Mouse (Mus musculus) E14TG2a.4 (cell line): ENCODE measurements around the gene Gpr33.

ENCODE experiments used
- H3K27me3 ChIP-seq: 2 replicates; pipeline ENCODE4 v1.6.1; 2014; ENCODE audit warnings: low read length, control low read depth; ENCODE audit not compliant: insufficient read depth
- H3K36me3 ChIP-seq: 2 replicates; pipeline ENCODE4 v1.6.1; 2014; ENCODE audit warnings: low read length, control low read depth; ENCODE audit not compliant: insufficient read depth
- H3K4me1 ChIP-seq: replicated peaks from 2 replicates; pipeline ENCODE4 v1.6.1; 2014; ENCODE audit warnings: low read depth, low read length, control low read depth
- H3K4me3 ChIP-seq: replicated peaks from 2 replicates; pipeline ENCODE4 v1.5.1; 2014; ENCODE audit warnings: mild to moderate bottlenecking, low read length
- H3K9me3 ChIP-seq: 2 replicates; pipeline ENCODE4 v1.6.1; 2014; ENCODE audit warnings: low read length, control low read depth
- CTCF ChIP-seq: conservative IDR thresholded peaks from 2 replicates; pipeline ENCODE4 v1.5.1; 2014; ENCODE audit warnings: low read length
- NANOG ChIP-seq: IDR thresholded peaks from 2 replicates; pipeline ENCODE4 v1.6.1; 2014; ENCODE audit warnings: borderline replicate concordance, low read length, mixed read lengths
- POU5F1 ChIP-seq: IDR thresholded peaks from 2 replicates; pipeline ENCODE4 v1.6.1; 2014; ENCODE audit warnings: low read length, borderline replicate concordance

The Gpr33 gene

DNA sequence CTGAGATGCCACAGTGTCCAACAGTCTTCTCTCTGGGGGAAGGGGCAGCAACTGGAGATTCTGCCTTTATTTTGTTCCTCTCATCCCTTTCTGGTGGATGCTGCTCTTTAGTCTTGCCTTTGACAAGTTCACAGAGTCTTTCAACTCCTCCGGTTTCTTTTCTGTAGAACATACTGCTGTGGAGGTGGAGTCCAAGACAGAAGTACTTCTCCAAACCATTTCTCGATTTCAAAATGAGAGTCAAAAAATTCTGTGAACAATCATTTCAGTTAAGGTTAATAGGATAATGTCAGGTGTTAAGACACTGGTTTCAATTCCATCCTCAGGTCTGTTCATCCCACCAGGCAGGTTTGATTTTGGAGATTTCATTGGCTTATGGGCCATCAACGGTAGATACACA is at the start of gene Gpr33:
Gpr33 (minus strand) TSS at position 101 of the 400 bp plus-strand sequence.
- Histone ChIP-seq H3K4me1 (no peaks in the 10 kb centered on the region), H3K9me3 (no peaks in the 10 kb centered on the region), H3K4me3 (no peak within 1 kb of the TSS), H3K36me3 (no peaks in the 10 kb centered on the region), H3K27me3 (no peaks in the 10 kb centered on the region)
- TF ChIP-seq NANOG = no peak
- no peak for TF ChIP-seq POU5F1
- TF ChIP-seq CTCF = no peak

GRCm38 (mm10) chr12:52049324-52049723 is 21.5 kb upstream of the Gpr33 start:
- no peaks in the 10 kb centered on the region for H3K27me3 ChIP-seq
- H3K4me3 ChIP-seq = no peak overlapping the region
- TF ChIP-seq POU5F1 (no peak), NANOG (no peak), CTCF (no peak)
- no peaks in the 10 kb centered on the region for H3K36me3 ChIP-seq
- no peaks in the 10 kb centered on the region for H3K4me1 ChIP-seq
- peaks cover 4% of the 10 kb centered on the region; the same call in 1 of the 2 replicates for H3K9me3 ChIP-seq

DNA sequence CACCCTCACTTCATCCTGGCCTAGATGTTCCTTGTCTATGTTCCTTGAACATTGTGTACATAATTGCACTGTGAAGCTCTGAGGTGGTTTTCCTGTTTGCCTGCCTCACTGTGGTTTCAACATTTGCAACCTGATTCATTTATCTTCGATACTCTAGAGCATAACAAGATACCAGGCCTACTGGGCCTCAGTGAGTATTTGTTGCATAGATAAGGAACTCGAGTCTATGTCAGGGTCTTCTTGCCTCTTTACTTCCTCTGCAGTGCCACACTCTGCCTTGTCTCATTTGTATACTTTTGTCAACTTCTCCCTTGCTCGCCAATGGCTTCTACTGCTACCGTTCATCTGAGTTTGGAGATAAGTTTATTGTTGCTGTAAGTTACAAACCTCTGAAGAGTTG is 18.5 kb upstream of the Gpr33 start:
- Histone ChIP-seq H3K9me3 (peaks cover 4% of the 10 kb centered on the region; the same call in 1 of the 2 replicates), H3K4me1 (no peaks in the 10 kb centered on the region), H3K27me3 (no peaks in the 10 kb centered on the region), H3K4me3 (no peak overlapping the region), H3K36me3 (no peaks in the 10 kb centered on the region)
- TF ChIP-seq CTCF (no peak), NANOG (no peak), POU5F1 (no peak)

DNA sequence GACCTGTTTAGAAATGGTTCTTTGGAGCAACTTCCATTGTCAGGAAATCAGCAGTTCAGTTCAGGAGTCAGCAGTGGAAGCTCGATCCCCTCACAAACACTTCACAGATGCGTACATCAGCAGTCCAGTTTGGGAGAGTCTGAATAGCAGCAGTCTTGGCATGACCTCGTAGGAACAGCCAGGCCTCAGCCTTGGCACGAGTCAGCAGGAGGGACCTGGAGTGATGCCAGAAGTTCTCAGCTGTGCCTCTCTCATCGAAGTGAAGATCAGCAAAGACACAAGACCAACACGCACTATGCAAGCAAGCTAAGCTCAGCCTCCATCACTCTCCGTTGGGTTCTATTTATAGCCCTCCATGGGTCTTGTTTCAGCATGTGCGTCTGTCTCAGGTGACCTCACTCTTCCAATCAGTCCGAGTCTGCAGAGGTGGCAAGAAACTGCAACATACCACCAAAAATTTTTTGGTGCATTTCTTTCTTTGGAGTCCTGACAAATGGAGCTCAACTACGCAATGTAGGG is 15.0 kb upstream of the Gpr33 start:
- Histone ChIP-seq H3K4me1 (no peaks in the 10 kb centered on the region), H3K36me3 (no peaks in the 10 kb centered on the region), H3K4me3 (no peak overlapping the region), H3K9me3 (no peaks in the 10 kb centered on the region), H3K27me3 (no peaks in the 10 kb centered on the region)
- TF ChIP-seq NANOG (no peak), POU5F1 (no peak), CTCF (no peak)

GRCm38 (mm10) chr12:52038352-52038751 is 10.5 kb upstream of the Gpr33 start:
- no peak overlapping the region for H3K4me3 ChIP-seq
- TF ChIP-seq CTCF (peak; percentile 35), POU5F1 (no peak)
- H3K9me3 ChIP-seq = no peaks in the 10 kb centered on the region
- no peaks in the 10 kb centered on the region for H3K4me1 ChIP-seq
- no peaks in the 10 kb centered on the region for H3K27me3 ChIP-seq
- H3K36me3 ChIP-seq = no peaks in the 10 kb centered on the region

DNA sequence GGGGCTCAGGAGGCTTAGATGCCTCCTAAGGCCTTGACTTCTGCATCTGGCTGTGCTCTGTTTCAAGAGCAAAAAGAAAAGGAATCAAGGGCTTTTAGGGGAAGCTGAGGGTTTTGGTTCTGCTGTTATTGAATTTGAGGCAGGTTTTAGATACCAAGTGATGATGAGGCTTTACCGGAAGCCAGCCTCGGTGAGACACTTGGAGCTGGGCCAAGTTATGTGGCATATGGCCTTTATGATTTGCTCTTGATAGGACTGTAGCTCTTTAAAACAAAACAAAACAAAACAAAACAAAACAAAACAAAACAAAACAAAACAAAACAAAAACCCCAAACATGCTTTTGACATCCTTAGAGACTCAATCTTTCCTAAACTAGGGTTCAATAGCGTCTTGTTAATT is 7.1 kb upstream of the Gpr33 start:
- H3K36me3 ChIP-seq = no peaks in the 10 kb centered on the region
- no peaks in the 10 kb centered on the region for H3K9me3 ChIP-seq
- H3K27me3 ChIP-seq = no peaks in the 10 kb centered on the region
- H3K4me1 ChIP-seq = no peaks in the 10 kb centered on the region
- TF ChIP-seq CTCF = no peak
- no peak for TF ChIP-seq NANOG
- TF ChIP-seq POU5F1 = no peak
- no peak overlapping the region for H3K4me3 ChIP-seq

GRCm38 (mm10) chr12:52032276-52032675 is 4.4 kb upstream of the Gpr33 start:
- no peaks in the 10 kb centered on the region for H3K9me3 ChIP-seq
- H3K4me1 ChIP-seq = no peaks in the 10 kb centered on the region
- no peaks in the 10 kb centered on the region for H3K27me3 ChIP-seq
- no peak overlapping the region for H3K4me3 ChIP-seq
- TF ChIP-seq NANOG = no peak
- no peak for TF ChIP-seq POU5F1
- no peak for TF ChIP-seq CTCF
- no peaks in the 10 kb centered on the region for H3K36me3 ChIP-seq

- no peak for TF ChIP-seq POU5F1
- TF ChIP-seq CTCF = no peak
- no peak for TF ChIP-seq NANOG
- Histone ChIP-seq H3K36me3 (no peaks in the 10 kb centered on the region), H3K27me3 (no peaks in the 10 kb centered on the region), H3K4me3 (no peak overlapping the region), H3K4me1 (no peaks in the 10 kb centered on the region), H3K9me3 (no peaks in the 10 kb centered on the region)
Observed at GRCm38 (mm10) chr12:52014494-52015029, 13.3 kb downstream of the Gpr33 start.

- H3K4me1 ChIP-seq = no peaks in the 10 kb centered on the region
- no peaks in the 10 kb centered on the region for H3K36me3 ChIP-seq
- no peaks in the 10 kb centered on the region for H3K27me3 ChIP-seq
- TF ChIP-seq NANOG (no peak), CTCF (no peak), POU5F1 (no peak)
- H3K4me3 ChIP-seq = no peak overlapping the region
- no peaks in the 10 kb centered on the region for H3K9me3 ChIP-seq
Observed at GRCm38 (mm10) chr12:52014044-52014443, 13.8 kb downstream of the Gpr33 start.

GRCm38 (mm10) chr12:52013274-52013673 is 14.6 kb downstream of the Gpr33 start:
- Histone ChIP-seq H3K4me3 (no peak overlapping the region), H3K27me3 (no peaks in the 10 kb centered on the region), H3K4me1 (no peaks in the 10 kb centered on the region), H3K9me3 (no peaks in the 10 kb centered on the region), H3K36me3 (no peaks in the 10 kb centered on the region)
- no peak for TF ChIP-seq POU5F1
- no peak for TF ChIP-seq NANOG
- TF ChIP-seq CTCF = no peak
